Mouse (Mus musculus): ENCODE measurements around the gene Il18rap.

DNA sequence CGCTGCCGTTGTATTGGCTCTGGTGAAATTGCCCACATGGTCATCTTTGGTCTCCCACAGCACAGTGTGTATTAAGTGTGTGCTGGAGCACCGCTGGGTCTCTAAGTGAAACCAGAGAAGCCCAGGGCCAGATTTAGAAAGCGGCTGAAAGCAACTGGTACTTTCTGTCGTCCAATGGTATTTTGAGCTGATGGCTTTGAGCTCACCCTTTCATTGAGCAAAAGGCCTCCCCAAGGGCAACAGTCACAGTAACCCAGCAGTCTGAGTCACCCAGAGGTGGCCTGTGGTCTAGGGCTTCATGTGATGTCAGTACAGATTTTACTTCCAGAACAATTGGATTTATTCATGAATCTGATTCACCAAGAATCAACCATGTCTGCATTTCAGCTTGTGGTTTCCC, 71.6 kb downstream of the Il18rap start:
- TF ChIP-seq CTCF (IDR thresholded peaks at IDR 0.05; ENCODE audit: insufficient read depth, low read depth, low read length) (no peak), POLR2A (IDR thresholded peaks at IDR 0.05; ENCODE audit: insufficient read depth, low read depth, low read length) (no peak)
